Mouse (Mus musculus): ENCODE measurements around the gene Gm17349.
A peak's percentile ranks its signal among the peaks of the same experiment; 100 is the strongest.
"Not testable (repeated sequence)": the region's sequence is repeated elsewhere in the genome, so short reads cannot be mapped to it uniquely, and the experiment has no call there.

Gm17349 gene

DNA sequence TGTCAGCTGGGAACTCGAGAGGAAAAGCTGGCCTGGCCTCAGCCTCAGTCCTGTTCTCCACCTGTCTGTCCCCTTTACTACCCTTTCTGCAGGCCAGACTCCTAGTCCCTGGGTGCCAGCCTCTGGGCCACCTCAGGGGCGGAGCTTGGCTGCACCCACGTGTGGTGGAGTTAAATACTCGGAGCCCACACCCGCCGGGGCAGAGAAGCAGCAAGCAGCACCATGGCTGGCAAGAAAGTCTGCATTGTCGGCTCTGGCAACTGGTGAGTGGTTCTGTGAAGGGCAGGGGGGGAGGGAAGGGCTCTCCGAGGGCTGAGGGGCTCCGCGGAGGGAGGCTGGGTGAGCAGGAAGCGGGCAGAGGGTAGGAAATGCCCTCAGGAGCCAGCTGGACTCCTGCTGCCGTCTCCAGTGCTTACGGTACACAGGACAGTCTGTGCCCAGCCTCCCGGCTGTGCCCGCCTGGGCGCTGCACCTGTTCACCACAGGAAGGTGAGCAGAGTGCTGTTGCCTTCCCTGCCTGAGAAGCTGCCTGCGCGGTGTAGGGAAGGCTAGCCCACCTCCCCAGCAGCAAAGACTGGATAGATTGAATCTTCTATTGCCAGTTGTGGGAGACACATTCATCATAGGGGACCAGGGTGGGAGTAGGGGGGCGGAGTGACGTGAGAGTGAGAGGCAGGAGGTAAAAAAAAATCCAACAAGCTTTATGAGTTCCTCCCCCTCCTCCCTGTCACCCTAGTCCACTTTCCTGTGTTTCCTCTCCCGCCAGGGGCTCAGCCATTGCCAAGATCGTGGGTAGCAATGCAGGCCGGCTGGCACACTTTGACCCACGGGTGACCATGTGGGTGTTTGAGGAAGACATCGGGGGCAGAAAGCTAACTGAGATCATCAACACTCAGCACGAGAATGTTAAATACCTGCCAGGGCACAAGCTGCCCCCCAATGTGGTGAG lies 12.4 kb upstream of the Gm17349 start, which contains the start of gene Gpd1:
Gene Gpd1, plus strand, starts transcription at position 130 of the 949 bp plus-strand sequence.
- DNase-seq (ENCODE audit: low read depth, low spot score), result no peak

DNA sequence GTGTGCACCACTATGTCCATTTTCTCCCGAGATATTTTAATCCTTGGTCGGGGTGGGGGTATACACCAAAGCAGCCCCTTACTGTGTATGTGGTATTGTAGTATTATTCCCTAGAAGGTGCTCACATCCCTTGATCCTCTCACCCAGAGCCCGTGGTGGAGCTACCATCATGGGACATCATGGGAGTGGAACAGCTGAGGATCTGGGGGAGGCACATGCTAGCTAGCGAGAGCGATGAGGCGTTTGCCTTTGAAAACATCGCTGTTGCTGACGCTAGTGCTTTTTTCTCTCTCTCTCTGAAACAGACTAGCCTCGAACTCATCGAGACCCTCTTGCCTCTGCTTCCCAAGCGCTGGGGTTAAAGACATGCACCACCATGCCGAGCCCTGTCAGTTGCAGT lies 11.5 kb upstream of the Gm17349 start:
- no peak for DNase-seq (ENCODE audit: low read depth, low spot score)

DNA sequence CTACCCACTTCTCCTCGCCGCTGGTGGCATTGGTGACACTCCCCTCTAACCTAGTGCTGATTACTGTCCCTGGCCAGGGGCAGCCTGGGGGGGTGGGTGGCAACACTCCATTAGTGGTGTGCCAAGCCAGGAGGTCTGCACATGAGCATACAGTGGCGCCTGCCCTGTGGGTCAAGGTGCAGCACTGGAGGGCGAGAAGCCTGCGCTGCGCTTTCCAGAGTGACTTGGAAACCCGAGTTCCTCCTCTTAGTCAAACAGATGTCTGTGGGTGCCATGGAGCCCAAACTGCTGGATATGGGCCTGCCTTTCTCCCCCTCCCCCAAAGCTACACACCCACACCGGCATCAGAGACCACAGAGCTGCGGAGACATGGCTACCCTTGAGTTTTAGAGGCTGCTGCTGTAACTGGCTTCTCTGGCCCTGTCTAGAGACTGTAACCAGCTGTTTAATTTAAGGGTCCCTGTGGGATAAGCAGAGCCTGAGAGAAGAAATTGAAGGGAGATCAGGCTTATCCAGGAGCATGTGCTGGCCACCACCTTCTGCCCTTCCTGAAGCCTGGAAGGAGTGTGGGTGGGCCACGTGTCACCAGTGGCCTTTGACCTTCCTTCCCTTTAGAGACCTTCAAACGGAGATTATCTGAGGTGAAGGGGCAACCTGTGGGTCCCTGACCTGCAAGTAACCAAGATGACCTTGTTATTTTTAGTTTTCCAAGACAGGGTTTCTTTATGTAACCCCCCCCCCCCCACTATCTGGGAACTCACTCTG lies 10.9 kb upstream of the Gm17349 start:
- DNase-seq (ENCODE audit: low read depth, low spot score), result no peak

DNA sequence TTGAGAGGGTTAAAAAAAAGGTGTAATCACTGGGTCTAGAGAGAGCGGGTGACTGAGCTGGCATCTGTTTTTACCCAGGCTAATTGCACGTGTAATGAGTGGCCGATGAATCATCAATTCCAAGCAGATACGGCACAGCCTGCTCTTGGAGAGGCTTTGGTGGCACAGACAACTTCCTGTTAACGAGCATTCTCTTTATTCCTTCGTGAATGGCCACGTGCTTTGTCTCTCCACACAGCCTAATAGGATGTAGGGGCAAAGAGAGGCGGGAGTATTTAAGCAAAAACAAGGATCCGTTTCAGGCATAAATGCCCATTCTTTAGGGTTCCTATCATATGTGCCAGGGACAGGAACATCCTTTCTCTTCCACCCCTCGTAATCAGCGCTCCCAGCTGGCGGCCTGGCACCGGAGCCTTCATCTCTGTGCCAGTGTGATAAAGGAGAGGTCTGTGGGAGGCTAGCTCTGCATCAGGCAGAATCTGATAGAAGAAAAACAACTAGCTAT lies 10.1 kb upstream of the Gm17349 start:
- DNase-seq (ENCODE audit: low read depth, low spot score), result no peak

DNA sequence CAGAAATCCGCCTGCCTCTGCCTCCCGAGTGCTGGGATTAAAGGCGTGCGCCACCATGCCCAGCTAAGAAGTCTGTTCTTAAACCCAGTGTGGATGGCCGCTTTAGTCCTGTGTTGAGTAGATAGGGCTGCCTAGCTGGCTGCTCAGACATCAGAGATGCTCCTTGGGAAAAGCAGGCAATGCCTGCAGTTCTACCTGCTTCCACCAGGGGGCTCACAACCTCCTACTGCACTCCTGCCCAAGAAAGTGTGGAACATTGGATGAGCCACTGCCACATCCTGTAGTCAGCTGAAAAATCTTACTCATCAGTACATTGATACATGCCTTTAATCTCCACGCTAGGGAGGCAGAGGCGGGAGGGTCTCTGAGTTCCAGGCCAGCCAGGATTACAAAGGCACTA lies 9.6 kb upstream of the Gm17349 start:
- no peak for DNase-seq (ENCODE audit: low read depth, low spot score)

DNA sequence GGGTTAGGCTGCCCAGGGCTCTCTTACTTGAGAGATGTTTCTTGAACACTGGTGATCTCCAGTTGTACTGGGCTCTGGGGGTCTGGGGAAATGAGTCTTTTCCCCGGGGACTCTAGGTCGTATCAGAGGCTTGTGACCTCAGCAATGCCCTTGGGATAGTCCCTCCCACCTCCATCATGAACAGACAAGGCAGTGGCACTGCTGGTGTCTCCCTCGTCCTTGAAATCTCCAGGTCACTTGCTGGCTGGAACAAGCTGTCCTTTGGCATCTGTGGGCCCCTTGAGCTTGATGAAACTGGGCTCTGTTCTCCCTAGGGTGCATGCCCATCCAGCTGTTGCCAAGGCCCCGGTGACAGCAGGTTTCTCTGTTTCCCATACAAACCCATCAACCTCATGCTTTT lies 8.9 kb upstream of the Gm17349 start:
- no peak for DNase-seq (ENCODE audit: low read depth, low spot score)

DNA sequence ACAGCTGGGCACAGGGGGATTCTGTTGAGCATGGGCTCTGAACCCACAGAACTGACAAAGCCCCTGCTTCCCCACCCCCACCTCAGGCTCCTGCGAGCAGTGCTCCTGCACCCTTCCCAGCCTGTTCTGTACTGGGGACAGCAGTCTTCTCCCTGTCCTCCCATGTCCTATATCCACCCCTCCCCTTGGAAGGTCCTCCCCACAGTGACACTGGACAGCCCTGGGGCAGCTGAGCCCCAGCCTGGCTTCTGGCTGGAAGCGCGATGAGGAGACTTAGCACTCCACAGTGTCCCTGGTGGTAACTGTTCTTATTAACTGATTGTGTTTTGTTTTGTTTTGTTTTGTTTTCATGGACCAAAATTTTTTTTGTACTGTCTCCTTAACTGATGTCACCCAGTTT lies 8.3 kb upstream of the Gm17349 start:
- no peak for DNase-seq (ENCODE audit: low read depth, low spot score)

DNA sequence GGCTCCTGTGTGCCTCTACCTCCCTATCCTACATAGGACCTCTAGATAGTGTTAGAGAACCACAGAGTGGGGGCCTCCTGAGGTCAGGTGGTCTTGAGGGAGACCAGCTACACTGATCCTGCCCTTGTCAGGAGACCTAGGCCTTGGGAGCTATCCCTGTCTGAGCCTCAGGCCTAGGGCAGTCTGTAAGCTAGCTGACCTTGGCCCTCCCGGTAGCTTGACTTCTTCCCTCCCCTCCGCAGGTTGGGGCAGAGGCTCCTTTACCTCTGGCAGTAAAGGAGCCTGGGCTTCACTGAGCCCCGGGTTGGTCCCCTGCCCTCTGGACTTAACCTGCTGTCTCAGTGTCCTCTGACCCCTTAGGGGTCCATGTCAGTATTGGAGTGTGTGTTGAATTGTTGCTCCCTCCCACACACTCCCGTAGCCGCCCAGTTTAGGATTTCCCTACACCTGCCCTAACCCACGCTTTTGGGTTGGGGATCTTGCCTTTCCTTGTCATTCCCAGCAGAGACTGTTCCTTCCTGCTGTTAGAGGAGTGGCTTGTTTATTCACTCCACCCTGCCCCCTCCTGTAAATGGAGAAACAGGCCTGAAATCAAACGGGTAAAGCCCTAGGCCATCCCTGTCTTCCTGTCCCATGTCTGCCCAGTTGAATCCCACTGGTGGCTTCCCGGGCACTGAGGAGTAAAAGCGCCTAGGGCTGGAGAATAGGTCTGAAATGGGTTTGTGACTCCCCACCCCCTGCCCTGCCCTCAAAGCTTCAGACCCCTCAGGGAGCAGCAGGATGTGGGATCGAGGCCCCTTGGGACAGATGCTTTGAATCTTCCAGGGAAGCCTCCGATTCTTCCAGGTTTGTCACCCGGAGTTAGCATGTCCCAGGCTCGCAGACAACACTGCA lies 7.6 kb upstream of the Gm17349 start:
- no peak for DNase-seq (ENCODE audit: low read depth, low spot score)

DNA sequence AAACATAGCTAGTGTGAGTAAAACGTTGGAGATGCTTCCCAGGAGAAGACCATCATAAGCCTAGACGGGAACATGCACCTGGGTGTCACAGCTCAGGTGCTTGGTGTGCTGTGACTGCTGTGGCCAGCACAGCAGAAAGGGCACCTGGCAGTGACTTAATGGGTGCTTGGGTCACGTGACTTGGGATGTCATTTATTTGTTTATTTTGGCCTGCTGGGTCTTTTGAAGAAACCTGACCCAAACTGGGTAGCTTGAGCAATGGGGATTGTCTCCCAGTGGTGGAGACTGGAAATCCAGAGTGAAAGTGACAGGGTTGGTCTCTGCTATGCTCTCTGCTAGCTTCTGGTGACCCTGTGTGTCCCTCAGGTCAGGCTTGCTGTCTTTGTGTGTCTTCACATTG lies 6.2 kb upstream of the Gm17349 start:
- no peak for DNase-seq (ENCODE audit: low read depth, low spot score)

DNA sequence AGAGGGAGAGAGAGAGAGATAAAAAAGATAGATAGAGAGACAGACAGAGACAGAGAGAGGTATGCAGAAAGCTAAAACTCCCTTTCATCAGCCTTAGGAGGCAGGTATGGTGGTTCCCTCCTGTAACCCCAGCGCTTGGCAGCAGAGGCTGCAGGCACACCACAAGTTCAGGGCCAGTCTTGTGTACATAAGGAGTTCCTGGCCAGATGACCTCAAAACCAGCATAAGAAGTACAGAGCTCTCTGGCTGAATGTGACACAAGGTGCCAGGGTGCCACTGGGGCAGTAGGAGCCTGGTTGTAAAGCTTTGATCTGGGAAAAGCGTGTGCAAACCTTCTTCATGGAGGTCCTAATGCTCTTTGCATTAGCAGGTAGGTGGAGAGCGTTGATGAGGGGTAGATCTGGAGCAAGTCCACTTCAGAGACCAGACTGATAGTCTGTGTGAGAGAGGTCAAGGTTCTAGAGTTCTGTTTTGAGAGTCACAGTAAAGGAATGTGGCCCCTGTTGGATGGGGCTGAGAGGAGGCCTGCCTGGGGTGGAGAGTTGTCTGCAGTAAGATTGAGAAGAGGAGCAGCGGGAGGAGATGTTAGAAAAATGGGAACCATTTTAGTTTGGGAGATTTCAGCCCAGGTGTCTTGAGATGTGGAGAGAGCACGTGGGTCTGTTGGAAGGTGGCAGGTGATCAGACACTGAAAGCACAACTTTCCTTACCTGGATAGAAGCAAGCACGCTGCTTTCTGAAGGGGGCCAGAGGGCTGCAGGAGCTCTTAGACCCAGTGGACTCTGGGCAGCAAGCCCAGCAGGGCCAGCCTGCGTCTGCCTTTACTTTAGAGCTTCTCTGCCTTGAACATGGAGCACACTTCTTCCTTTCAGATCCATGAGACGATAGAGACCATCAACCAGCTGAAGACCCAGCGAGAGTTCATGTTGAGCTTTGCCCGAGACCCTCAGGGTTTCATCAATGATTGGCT lies 5.2 kb upstream of the Gm17349 start:
- no peak for DNase-seq (ENCODE audit: low read depth, low spot score)

DNA sequence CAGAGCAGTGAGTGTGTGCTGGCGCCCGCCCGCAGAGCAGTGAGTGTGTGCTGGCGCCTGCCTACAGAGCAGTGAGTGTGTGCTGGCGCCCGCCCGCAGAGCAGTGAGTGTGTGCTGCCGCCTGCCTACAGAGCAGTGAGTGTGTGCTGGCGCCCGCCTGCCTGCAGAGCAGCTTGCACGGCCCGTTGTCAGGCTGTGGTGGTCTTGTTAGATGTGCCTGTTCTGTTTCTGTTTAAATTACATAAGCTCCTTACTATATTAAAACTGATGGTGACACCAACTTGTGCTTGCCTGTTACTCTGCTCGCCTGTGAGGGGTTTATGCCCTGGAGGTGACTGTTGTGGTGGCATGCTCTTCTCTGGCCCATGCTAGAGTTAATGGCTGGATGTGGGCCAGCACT lies 2.9 kb upstream of the Gm17349 start:
- no peak for DNase-seq (ENCODE audit: low read depth, low spot score)

DNA sequence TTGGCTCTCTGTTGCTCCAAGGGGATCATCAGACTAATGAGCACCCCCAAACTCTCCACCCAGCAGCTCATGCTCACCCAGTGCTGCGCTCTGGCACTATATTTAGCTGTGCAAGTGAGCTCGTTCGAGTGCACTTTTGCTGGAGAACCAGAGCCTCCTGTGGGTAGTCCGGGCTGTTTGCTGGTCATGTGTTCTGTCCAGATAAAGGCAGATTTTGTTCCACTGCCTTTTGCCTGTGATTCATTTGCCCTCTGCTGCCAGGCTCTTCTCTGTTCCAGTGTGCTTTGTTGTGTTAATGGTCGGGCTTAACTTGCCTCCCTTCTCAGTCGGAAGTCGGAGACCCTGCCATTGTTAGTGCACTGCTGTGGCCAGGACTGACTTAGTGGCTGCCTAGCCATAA lies 409 bp downstream of the Gm17349 start:
- DNase-seq (ENCODE audit: low read depth, low spot score), result no peak

DNA sequence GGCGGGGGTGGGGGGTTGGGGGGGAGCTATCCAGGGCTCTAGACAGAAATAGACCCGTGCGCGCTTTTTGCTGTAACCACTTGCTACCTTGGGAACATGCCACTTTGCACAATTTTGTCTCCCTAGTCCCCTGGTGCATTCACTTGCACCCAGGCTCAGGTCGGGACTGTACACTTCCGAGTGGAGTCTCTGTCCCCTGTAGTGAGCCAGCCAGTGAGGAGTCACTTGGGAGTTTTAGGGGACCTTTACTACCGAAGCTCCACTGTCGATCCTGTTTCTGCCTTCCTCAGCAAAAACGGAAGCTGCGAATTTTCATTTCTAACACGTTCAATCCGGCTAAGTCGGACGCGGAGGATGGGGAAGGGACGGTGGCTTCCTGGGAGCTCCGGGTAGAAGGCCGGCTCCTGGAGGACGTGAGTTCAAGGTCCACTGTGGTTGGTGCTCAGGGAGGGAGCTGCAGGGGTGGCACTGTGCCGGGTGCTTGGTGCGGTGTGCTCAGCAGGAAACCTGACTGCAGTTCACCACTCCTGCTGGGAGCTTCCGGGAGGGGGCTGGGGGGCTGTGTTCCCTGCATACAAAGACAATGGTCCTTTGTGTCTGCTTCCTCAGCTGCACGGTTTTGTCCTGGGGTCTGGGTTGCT lies 1.1 kb downstream of the Gm17349 start:
- no peak for DNase-seq (ENCODE audit: low read depth, low spot score)

DNA sequence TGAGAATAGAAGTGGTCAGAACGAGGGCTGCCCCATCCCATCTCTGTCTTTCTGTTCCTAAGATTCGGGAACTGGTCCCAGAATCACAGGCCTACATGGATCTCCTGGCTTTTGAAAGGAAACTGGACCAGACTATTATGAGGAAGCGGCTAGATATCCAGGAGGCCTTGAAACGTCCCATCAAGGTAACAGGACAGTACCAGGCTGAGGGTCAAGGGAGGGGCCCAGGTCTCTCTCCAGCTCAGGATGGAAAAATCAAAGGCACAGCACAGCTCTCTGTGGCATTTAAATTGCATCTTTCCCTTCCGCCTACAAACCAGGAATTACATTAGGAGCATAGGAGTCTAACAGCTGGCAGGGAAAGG lies 1.6 kb downstream of the Gm17349 start:
- no peak for DNase-seq (ENCODE audit: low read depth, low spot score)

DNA sequence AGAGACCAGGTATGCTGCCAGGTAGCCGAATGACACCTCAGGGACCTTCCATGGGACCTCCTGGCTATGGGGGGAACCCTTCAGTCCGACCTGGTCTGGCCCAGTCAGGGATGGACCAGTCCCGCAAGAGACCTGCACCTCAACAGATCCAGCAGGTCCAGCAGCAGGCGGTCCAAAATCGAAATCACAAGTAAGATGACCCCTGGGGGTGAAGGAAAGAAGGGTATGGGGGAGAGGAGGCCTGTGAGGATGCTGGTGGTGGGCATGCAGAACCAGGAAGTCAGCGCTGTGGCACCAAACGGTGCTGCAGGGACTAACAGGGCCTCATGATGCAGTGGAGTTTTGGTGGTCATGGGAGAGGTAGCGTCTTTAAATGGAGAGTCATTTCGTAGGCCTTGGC lies 2.2 kb downstream of the Gm17349 start:
- no peak for DNase-seq (ENCODE audit: low read depth, low spot score)

DNA sequence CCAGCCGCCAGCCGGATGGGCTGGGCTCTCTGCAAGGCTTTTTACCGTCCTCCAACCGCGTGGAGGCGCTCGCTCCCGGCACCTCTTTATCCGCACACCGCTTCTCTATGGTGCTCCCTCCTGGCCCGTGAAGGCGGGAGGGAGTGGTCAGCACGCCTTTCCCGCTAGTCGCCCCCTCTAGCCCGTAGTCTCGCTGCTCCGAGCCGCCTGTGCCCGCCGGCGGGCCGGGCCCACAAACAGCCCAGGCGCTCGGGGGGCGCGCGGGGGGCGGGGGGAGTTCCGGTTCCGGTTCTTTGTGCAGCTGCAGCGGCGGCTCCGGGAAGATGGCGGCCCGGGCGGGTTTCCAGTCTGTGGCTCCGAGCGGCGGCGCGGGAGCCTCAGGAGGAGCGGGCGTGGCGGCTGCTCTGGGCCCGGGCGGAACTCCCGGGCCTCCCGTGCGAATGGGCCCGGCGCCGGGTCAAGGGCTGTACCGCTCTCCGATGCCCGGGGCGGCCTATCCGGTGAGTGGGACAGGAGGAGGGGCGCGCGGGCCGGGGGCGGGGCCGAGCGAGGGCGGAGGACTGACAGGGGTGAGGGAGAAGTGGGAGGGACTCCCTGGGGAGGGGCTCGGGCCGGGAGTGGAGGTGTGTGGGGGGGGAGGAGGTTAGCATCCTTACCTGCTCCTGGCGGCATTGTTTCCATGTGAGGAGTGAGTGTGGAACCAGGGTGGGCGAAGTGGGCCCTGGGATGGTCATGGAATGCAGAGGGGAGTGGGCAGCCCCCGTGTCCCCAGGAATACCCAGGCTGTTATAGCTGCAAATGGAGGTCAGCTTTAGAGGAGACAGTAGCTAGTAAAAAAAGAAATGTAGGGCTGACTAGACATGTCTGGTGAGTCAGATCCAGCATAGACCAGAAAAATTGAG lies 3.0 kb downstream of the Gm17349 start, which contains the start of gene Smarcd1:
Gene Smarcd1, plus strand, starts transcription at position 131 of the 902 bp plus-strand sequence.
- DNase-seq (ENCODE audit: low read depth, low spot score), result peak; percentile 92

DNA sequence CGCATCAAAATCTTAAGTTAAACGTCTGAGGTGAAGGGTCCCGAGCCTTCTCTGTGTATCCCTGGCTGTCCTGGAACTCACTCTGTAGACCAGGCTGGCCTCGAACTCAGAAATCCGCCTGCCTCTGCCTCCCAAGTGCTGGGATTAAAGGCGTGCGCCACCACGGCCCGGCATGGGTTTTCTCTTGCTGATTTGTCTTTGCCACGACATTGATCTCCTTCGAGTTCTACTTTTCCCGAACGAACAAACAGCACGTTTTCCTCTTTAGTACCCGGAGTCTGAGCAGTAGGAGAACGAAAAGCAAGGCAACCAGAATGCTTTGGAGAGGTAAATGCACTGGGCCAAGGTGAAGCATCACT lies 3.7 kb downstream of the Gm17349 start:
- DNase-seq (ENCODE audit: low read depth, low spot score), result not testable (repeated sequence)

DNA sequence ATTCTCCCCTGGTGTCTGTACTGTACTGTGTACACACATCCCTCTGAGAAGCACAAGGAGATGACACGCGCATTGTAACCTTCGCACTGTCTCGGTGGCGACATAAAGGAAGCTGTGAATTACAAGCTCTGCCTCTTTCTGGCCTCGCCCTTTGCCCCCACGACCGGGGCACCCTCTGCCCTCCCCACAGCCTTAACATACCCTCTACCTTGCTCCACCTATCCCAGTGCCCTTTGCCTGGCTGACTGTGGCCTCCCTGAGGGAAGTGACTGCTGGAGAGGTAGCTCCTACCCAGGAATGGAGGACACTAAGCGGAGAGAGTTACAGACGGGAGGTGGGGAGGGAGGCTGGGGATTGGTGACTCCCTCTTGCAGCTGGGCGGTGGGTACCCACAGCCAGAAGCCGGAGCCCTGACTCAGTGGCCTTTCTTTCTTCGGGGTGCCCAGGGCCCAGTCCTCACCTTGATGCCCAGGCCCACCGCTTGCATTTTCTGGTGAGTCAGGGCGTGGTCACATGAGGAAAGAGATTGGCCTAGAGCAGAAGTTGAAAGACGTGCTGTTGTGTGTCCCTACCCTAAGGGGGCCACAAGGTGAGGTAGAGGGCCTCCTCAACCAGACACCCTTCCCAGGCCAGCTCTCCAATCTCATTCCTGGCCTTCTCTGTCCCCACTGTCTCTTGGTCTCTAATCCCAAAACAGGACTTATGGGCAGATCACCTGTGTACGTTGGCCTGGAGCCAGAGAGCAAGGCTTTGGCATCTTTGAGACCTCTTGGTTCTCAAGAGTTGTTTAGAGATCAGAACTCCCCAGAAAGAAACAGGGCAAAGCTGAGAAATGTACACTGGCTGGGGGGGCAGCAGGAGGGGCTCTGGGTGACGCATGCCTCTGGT lies 4.8 kb downstream of the Gm17349 start:
- no peak for DNase-seq (ENCODE audit: low read depth, low spot score)
